Mouse (Mus musculus) midbrain, postnatal 0 days (tissue): ENCODE measurements around the gene Ces2f. TPM values are rescaled to one million over a fixed set of nuclear protein-coding genes. Genes with fewer than 3 reads are reported as not detected.

Experiments used
- ATAC-seq: fragments of 200-750 bp; cut with Nextera tagmentation; 2 replicates; pipeline ENCODE4 v1.8.0; 2017; ENCODE audit warnings: moderate number of reproducible peaks, mild to moderate bottlenecking, moderate TSS enrichment, moderate library complexity; ENCODE audit not compliant: low FRiP score
- DNase-seq: peaks from one replicate; pipeline ENCODE4 v3.0.0-alpha.2; 2015; ENCODE audit warnings: low spot score
- H3K27ac ChIP-seq: fragments of 300-500 bp; sonication (generic); 2 replicates; pipeline ENCODE4 v1.5.1; 2014; ENCODE audit warnings: low read depth, mild to moderate bottlenecking, low read length, mixed read lengths
- H3K27me3 ChIP-seq: fragments of 300-500 bp; sonication (generic); 2 replicates; pipeline ENCODE4 v1.6.1; 2014; ENCODE audit warnings: low read length, control low read depth, mixed read lengths; ENCODE audit not compliant: insufficient read depth
- H3K36me3 ChIP-seq: fragments of 300-500 bp; sonication (generic); 2 replicates; pipeline ENCODE4 v1.6.1; 2014; ENCODE audit warnings: low read length, control low read depth, mixed read lengths; ENCODE audit not compliant: insufficient read depth
- H3K4me1 ChIP-seq: fragments of 300-500 bp; sonication (generic); 2 replicates; pipeline ENCODE4 v1.6.1; 2014; ENCODE audit warnings: mild to moderate bottlenecking, control low read depth, antibody characterized with exemption, low read length, mixed read lengths; ENCODE audit not compliant: insufficient read depth
- H3K4me2 ChIP-seq: fragments of 300-500 bp; sonication (generic); 2 replicates; pipeline ENCODE4 v1.6.1; 2014; ENCODE audit warnings: low read depth, mild to moderate bottlenecking, low read length, mixed read lengths; ENCODE audit not compliant: poor library complexity, severe bottlenecking
- H3K4me3 ChIP-seq: fragments of 300-500 bp; sonication (generic); 2 replicates; pipeline ENCODE4 v1.5.1; 2014; ENCODE audit warnings: low read depth, mild to moderate bottlenecking, low read length, moderate library complexity
- H3K9ac ChIP-seq: fragments of 300-500 bp; sonication (generic); replicated peaks from 2 replicates; pipeline ENCODE4 v1.6.1; 2014; ENCODE audit warnings: mild to moderate bottlenecking, low read length, moderate library complexity, mixed read lengths; ENCODE audit not compliant: poor library complexity, severe bottlenecking
- H3K9me3 ChIP-seq: fragments of 300-500 bp; sonication (generic); 2 replicates; pipeline ENCODE4 v1.6.1; 2016; ENCODE audit warnings: low read length, control low read depth
- CTCF ChIP-seq: IDR thresholded peaks from 2 replicates; pipeline ENCODE4 v1.5.1; 2016; ENCODE audit warnings: antibody characterized with exemption, mild to moderate bottlenecking
- WGBS: fragments of 180-500 bp; shearing (Covaris S2); extraction: QIAGEN DNeasy Blood & Tissue Kit; methylation state at CpG from one replicate; pipeline ENCODE4 v1.1.7; 2014; 5-methylcytosine and 5-hydroxymethylcytosine counted together
- polyA plus RNA-seq: library from polyadenylated mRNA; unstranded; fragments of >200 nt; fragmentation: Nextera tagmentation; extraction: Ambion mirVana; gene quantifications from 2 replicates; pipeline ENCODE4 v1.2.1, GENCODE M21; 2015
- total RNA-seq: library from RNA; depleted of rRNA; stranded (reverse); fragments of >200 nt; gene quantifications from 2 replicates; pipeline ENCODE4 v1.2.3, GENCODE M21; 2014; rRNA removed

Ces2f gene
- total and polyA plus RNA-seq, 2 experiments from 2014 or later = 0.93 TPM; not detected in 1

- H3K36me3 ChIP-seq = no peaks in the 10 kb centered on the region
Measured at GRCm38 (mm10) chr8:104984126-104984525, 37.0 kb downstream of the Ces2f start.

GRCm38 (mm10) chr8:104984942-104985341, 37.8 kb downstream of the Ces2f start:
- Histone ChIP-seq H3K4me2 (no peak overlapping the region), H3K9ac (no peak overlapping the region), H3K36me3 (no peaks in the 10 kb centered on the region), H3K27me3 (no peaks in the 10 kb centered on the region), H3K9me3 (no peaks in the 10 kb centered on the region; the same call in 1 of the 2 replicates), H3K4me3 (no peak overlapping the region), H3K4me1 (no peaks in the 10 kb centered on the region), H3K27ac (no peak overlapping the region)
- no peak for ATAC-seq
- WGBS = 93% methylated on average over 2 of the region's 2 CpGs
- TF ChIP-seq CTCF = no peak
- DNase-seq = no peak

More at GRCm38 (mm10) chr8:104984126-104984525, 37.0 kb downstream of the Ces2f start:
- Histone ChIP-seq H3K27me3 (no peaks in the 10 kb centered on the region), H3K9ac (no peak overlapping the region), H3K9me3 (no peaks in the 10 kb centered on the region; the same call in 1 of the 2 replicates), H3K27ac (no peak overlapping the region), H3K4me3 (no peak overlapping the region), H3K4me2 (no peak overlapping the region), H3K4me1 (no peaks in the 10 kb centered on the region)
- DNase-seq = no peak
- TF ChIP-seq CTCF = no peak
- WGBS = 90% methylated on average over 5 of the region's 5 CpGs
- no peak for ATAC-seq

DNA sequence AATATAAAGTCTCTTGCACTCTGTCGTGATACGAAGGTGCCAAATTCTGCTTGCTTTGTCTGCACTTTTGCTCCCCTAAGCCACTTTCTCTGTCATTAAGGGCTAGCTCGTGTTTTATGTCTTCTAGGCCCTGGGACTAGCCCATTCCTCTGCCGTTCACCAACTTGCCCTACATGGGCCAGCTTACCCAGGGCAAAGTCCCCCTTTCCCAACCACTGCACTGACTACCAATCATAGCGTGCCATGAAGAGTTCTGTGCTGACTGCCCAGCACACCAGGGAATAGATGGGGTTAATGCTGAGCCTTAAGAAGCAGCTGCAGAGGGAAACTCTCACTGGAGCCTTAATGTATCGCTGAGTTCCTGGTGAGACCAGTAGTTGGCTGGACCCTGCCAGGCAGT, 51.0 kb downstream of the Ces2f start:
- Histone ChIP-seq H3K4me2 (no peak overlapping the region), H3K4me3 (no peak overlapping the region), H3K9me3 (no peaks in the 10 kb centered on the region), H3K4me1 (no peaks in the 10 kb centered on the region), H3K9ac (no peak overlapping the region), H3K27me3 (no peaks in the 10 kb centered on the region), H3K27ac (no peak overlapping the region), H3K36me3 (no peaks in the 10 kb centered on the region)
- no peak for TF ChIP-seq CTCF
- ATAC-seq = no peak
- no peak for DNase-seq
- 82% methylated on average over 6 of the region's 6 CpGs for WGBS

DNA sequence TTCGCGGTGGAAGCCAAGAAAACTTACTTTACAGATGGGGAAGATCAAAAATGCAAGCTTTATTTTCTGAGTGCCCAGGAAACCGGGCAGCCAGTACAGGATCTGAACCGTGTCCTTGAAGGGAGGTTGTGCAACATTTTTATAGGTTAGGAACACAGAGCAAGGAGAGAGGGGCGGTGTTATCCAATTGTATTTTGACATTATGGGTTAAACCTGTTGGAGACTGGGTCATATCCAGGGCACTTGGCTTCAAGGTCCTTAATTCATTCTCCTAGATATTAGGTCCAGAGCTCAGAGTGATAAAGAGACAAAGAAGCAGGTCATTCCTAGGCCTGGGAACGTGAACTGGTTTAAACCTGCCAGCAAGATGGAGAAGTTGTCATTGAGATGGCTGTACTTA, 52.0 kb downstream of the Ces2f start:
- no peaks in the 10 kb centered on the region for H3K9me3 ChIP-seq
- H3K4me1 ChIP-seq = no peaks in the 10 kb centered on the region
- no peak for DNase-seq
- H3K4me2 ChIP-seq = no peak overlapping the region
- TF ChIP-seq CTCF = no peak
- no peaks in the 10 kb centered on the region for H3K27me3 ChIP-seq
- no peak overlapping the region for H3K9ac ChIP-seq
- no peak for ATAC-seq
- WGBS = 87% methylated on average over 6 of the region's 6 CpGs
- no peaks in the 10 kb centered on the region for H3K36me3 ChIP-seq
- no peak overlapping the region for H3K27ac ChIP-seq
- no peak overlapping the region for H3K4me3 ChIP-seq

- no peak for DNase-seq
- H3K4me3 ChIP-seq = no peak within 1 kb of the TSS
- WGBS = 85% methylated on average over 7 of the region's 7 CpGs
- H3K4me1 ChIP-seq = no peaks in the 10 kb centered on the region
- no peaks in the 10 kb centered on the region for H3K27me3 ChIP-seq
- no peak for TF ChIP-seq CTCF
- H3K9me3 ChIP-seq = no peaks in the 10 kb centered on the region
- ATAC-seq = no peak
- H3K9ac ChIP-seq = no peak within 1 kb of the TSS
- no peak within 1 kb of the TSS for H3K4me2 ChIP-seq
- H3K27ac ChIP-seq = no peak within 1 kb of the TSS
- H3K36me3 ChIP-seq = no peaks in the 10 kb centered on the region
Measured at GRCm38 (mm10) chr8:105000586-105000985, 53.4 kb downstream of the Ces2f start, which contains the start of gene Ces2h. TSS of gene Ces2h (plus strand) at chr8:105000853.

Other genes with a start within 250 kb of the Ces2f start
- not detected in 2 replicates for gene Ces2a, start 213.4 kb upstream of the Ces2f start, total RNA-seq
- gene Ces2a, start 213.4 kb upstream of the Ces2f start, polyA plus RNA-seq = not detected in 2 replicates
- gene Ces2b, start 115.8 kb upstream of the Ces2f start, total RNA-seq = 0.49 TPM in 1 of 2 replicates, not detected in the other
- gene Ces2b, start 115.8 kb upstream of the Ces2f start, polyA plus RNA-seq = 0.11 and 0.17 TPM in 2 replicates
- gene Ces2c, start 100.3 kb upstream of the Ces2f start, total RNA-seq = not detected in 2 replicates
- not detected in 2 replicates for gene Ces2c, start 100.3 kb upstream of the Ces2f start, polyA plus RNA-seq
- not detected in 2 replicates for gene Ces2e, start 21.1 kb upstream of the Ces2f start, total RNA-seq
- gene Ces2e, start 21.1 kb upstream of the Ces2f start, polyA plus RNA-seq = not detected in 2 replicates
- gene Ces2g, start 14.4 kb downstream of the Ces2f start, total RNA-seq = 0.14 and 0.49 TPM in 2 replicates
- 0.15 and 0.28 TPM in 2 replicates for gene Ces2g, start 14.4 kb downstream of the Ces2f start, polyA plus RNA-seq
- not detected in 2 replicates for gene Ces2h, start 53.5 kb downstream of the Ces2f start, total RNA-seq
- gene Ces2h, start 53.5 kb downstream of the Ces2f start, polyA plus RNA-seq = not detected in 2 replicates
- not detected in 2 replicates for gene Ces3a, start 101.2 kb downstream of the Ces2f start, total RNA-seq
- gene Ces3a, start 101.2 kb downstream of the Ces2f start, polyA plus RNA-seq = not detected in 2 replicates
- not detected in 2 replicates for gene Ces3b, start 136.4 kb downstream of the Ces2f start, total RNA-seq
- gene Ces3b, start 136.4 kb downstream of the Ces2f start, polyA plus RNA-seq = not detected in 2 replicates
- gene Ces4a, start 184.4 kb downstream of the Ces2f start, total RNA-seq = not detected in 2 replicates
- gene Ces4a, start 184.4 kb downstream of the Ces2f start, polyA plus RNA-seq = 0.06 TPM in 1 of 2 replicates, not detected in the other
- 43.9 and 46.1 TPM in 2 replicates for gene Cbfb, start 223.3 kb downstream of the Ces2f start, total RNA-seq
- 16.2 and 17.5 TPM in 2 replicates for gene Cbfb, start 223.3 kb downstream of the Ces2f start, polyA plus RNA-seq